Mouse (Mus musculus) spleen, adult 2 months (tissue): ENCODE measurements around the gene Sarnp.

Source experiments
- CTCF ChIP-seq: fragments of 200-500 bp; IDR thresholded peaks from 2 replicates; pipeline ENCODE4 v1.5.1; 2011; ENCODE audit warnings: mild to moderate bottlenecking, inconsistent platforms; ENCODE audit not compliant: insufficient read depth, insufficient read length, insufficient replicate concordance; ENCODE audit errors: extremely low read depth
- POLR2A ChIP-seq: fragments of 200-500 bp; IDR thresholded peaks from 2 replicates; pipeline ENCODE4 v1.6.1; 2011; ENCODE audit warnings: low read depth, low read length, inconsistent platforms

GRCm38 (mm10) chr10:128795581-128795980 lies 21.6 kb upstream of the Sarnp start:
- TF ChIP-seq CTCF (no peak), POLR2A (no peak)
